Mouse (Mus musculus) macrophage (primary cell): Measurements from ENCODE around the gene Atp9a. TPM values are rescaled to one million over a fixed set of nuclear protein-coding genes. Genes with fewer than 3 reads are reported as not detected.

Source experiments
- H3K27ac ChIP-seq: fragments of 350-480 bp; formaldehyde crosslinking; 2 replicates; pipeline ENCODE4 v1.9.0; 2021
- H3K36me3 ChIP-seq: fragments of 350-480 bp; formaldehyde crosslinking; 2 replicates; pipeline ENCODE4 v1.9.0; 2021; ENCODE audit errors: inconsistent target
- H3K4me3 ChIP-seq: fragments of 350-480 bp; formaldehyde crosslinking; 2 replicates; pipeline ENCODE4 v1.9.0; 2021; ENCODE audit errors: inconsistent target
- H3K79me2 ChIP-seq: fragments of 350-480 bp; formaldehyde crosslinking; 2 replicates; pipeline ENCODE4 v1.9.0; 2021; ENCODE audit errors: inconsistent target
- WGBS: methylation state at CpG from one replicate; pipeline ENCODE4 v1.1.7; 2026; ENCODE audit warnings: inconsistent platforms; ENCODE audit not compliant: missing documents; 5-methylcytosine and 5-hydroxymethylcytosine counted together
- polyA plus RNA-seq: library from polyadenylated mRNA; stranded (reverse); fragments of 250-400 nt; gene quantifications from 3 replicates; pipeline ENCODE4 v1.2.4, GENCODE M21; 2018; ENCODE audit warnings: inconsistent platforms

Gene Atp9a
- polyA plus RNA-seq, 1 experiment from 2014 or later, result 0.39 TPM

GRCm38 (mm10) chr2:168621111-168621802 lies 121.0 kb downstream of the Atp9a start:
- Histone ChIP-seq H3K4me3 (no peak overlapping the region), H3K36me3 (no peaks in the 10 kb centered on the region), H3K79me2 (no peaks in the 10 kb centered on the region), H3K27ac (no peak overlapping the region)
- WGBS, result 75% methylated on average over 11 of the region's 11 CpGs

- 89% methylated on average over 15 of the region's 15 CpGs for WGBS
- H3K4me3 ChIP-seq, result no peak overlapping the region
- no peaks in the 10 kb centered on the region for H3K36me3 ChIP-seq
- no peak overlapping the region for H3K27ac ChIP-seq
- no peaks in the 10 kb centered on the region for H3K79me2 ChIP-seq
Observed at GRCm38 (mm10) chr2:168618205-168618717, 123.9 kb downstream of the Atp9a start.

- Histone ChIP-seq H3K4me3 (no peak overlapping the region), H3K27ac (no peak overlapping the region), H3K79me2 (no peaks in the 10 kb centered on the region), H3K36me3 (no peaks in the 10 kb centered on the region)
- WGBS, result 85% methylated on average over 3 of the region's 3 CpGs
Observed at GRCm38 (mm10) chr2:168615160-168615559, 127.0 kb downstream of the Atp9a start.

- Histone ChIP-seq H3K36me3 (no peaks in the 10 kb centered on the region), H3K4me3 (no peak overlapping the region), H3K79me2 (no peaks in the 10 kb centered on the region), H3K27ac (no peak overlapping the region)
- WGBS, result 95% methylated on average over 18 of the region's 18 CpGs
Observed at GRCm38 (mm10) chr2:168614170-168614872, 127.9 kb downstream of the Atp9a start.

GRCm38 (mm10) chr2:168613092-168613880 lies 128.9 kb downstream of the Atp9a start:
- Histone ChIP-seq H3K4me3 (no peak overlapping the region), H3K79me2 (no peaks in the 10 kb centered on the region), H3K36me3 (no peaks in the 10 kb centered on the region), H3K27ac (no peak overlapping the region)
- WGBS, result 85% methylated on average over 13 of the region's 13 CpGs

- Histone ChIP-seq H3K4me3 (no peak overlapping the region), H3K36me3 (no peaks in the 10 kb centered on the region), H3K79me2 (no peaks in the 10 kb centered on the region), H3K27ac (no peak overlapping the region)
- WGBS, result 97% methylated on average over 3 of the region's 3 CpGs
Observed at GRCm38 (mm10) chr2:168610941-168611340, 131.3 kb downstream of the Atp9a start.

GRCm38 (mm10) chr2:168609653-168610248 lies 132.5 kb downstream of the Atp9a start:
- Histone ChIP-seq H3K36me3 (no peaks in the 10 kb centered on the region), H3K27ac (no peak overlapping the region), H3K79me2 (no peaks in the 10 kb centered on the region), H3K4me3 (no peak overlapping the region)
- WGBS, result 97% methylated on average over 6 of the region's 6 CpGs

- Histone ChIP-seq H3K4me3 (no peak overlapping the region), H3K36me3 (no peaks in the 10 kb centered on the region), H3K27ac (no peak overlapping the region), H3K79me2 (no peaks in the 10 kb centered on the region)
- WGBS, result 87% methylated on average over 9 of the region's 9 CpGs
Observed at GRCm38 (mm10) chr2:168608125-168608564, 134.1 kb downstream of the Atp9a start.

- no peak overlapping the region for H3K4me3 ChIP-seq
- H3K36me3 ChIP-seq, result no peaks in the 10 kb centered on the region
- WGBS, result 35% methylated on average over 16 of the region's 16 CpGs
- H3K79me2 ChIP-seq, result no peaks in the 10 kb centered on the region
- H3K27ac ChIP-seq, result no peak overlapping the region
Observed at GRCm38 (mm10) chr2:168604655-168605070, 137.5 kb downstream of the Atp9a start.

- Histone ChIP-seq H3K4me3 (no peak overlapping the region), H3K36me3 (no peaks in the 10 kb centered on the region), H3K27ac (no peak overlapping the region), H3K79me2 (no peaks in the 10 kb centered on the region)
- 92% methylated on average over 12 of the region's 12 CpGs for WGBS
Observed at GRCm38 (mm10) chr2:168602387-168602741, 139.8 kb downstream of the Atp9a start.

- Histone ChIP-seq H3K36me3 (no peaks in the 10 kb centered on the region), H3K4me3 (no peak within 1 kb of the TSS), H3K27ac (no peak within 1 kb of the TSS), H3K79me2 (no peaks in the 10 kb centered on the region)
- WGBS, result 20% methylated on average over 47 of the region's 56 CpGs
Observed at GRCm38 (mm10) chr2:168601491-168602386, 140.5 kb downstream of the Atp9a start, which contains the start of gene Nfatc2. Gene Nfatc2, minus strand, starts transcription at chr2:168601657.

- Histone ChIP-seq H3K36me3 (no peaks in the 10 kb centered on the region), H3K79me2 (no peaks in the 10 kb centered on the region), H3K4me3 (no peak overlapping the region), H3K27ac (no peak overlapping the region)
- 8% methylated on average over 30 of the region's 32 CpGs for WGBS
Observed at GRCm38 (mm10) chr2:168600750-168601490, 141.3 kb downstream of the Atp9a start.

- Histone ChIP-seq H3K4me3 (no peak overlapping the region), H3K79me2 (no peaks in the 10 kb centered on the region), H3K36me3 (no peaks in the 10 kb centered on the region), H3K27ac (no peak overlapping the region)
- WGBS, result 43% methylated on average over 7 of the region's 7 CpGs
Observed at GRCm38 (mm10) chr2:168595693-168596092, 146.5 kb downstream of the Atp9a start.
